Mouse (Mus musculus) testis, postnatal 10 days (tissue): Measurements from ENCODE around the gene Rpl36a.
A peak's percentile ranks its signal among the peaks of the same experiment; 100 is the strongest.
"Not testable (repeated sequence)": the region's sequence is repeated elsewhere in the genome, so short reads cannot be mapped to it uniquely, and the experiment has no call there.

Experiments
- DNase-seq: peaks from one replicate; pipeline ENCODE4 v3.0.0; 2021; ENCODE audit warnings: low spot score

Rpl36a gene

GRCm38 (mm10) chrX:134585103-134586002 lies at the start of gene Rpl36a:
Rpl36a (plus strand) TSS chrX:134585654.
- DNase-seq: peak; percentile 88

- not testable (repeated sequence) for DNase-seq
Measured at GRCm38 (mm10) chrX:134539795-134540194, 45.7 kb upstream of the Rpl36a start.

DNA sequence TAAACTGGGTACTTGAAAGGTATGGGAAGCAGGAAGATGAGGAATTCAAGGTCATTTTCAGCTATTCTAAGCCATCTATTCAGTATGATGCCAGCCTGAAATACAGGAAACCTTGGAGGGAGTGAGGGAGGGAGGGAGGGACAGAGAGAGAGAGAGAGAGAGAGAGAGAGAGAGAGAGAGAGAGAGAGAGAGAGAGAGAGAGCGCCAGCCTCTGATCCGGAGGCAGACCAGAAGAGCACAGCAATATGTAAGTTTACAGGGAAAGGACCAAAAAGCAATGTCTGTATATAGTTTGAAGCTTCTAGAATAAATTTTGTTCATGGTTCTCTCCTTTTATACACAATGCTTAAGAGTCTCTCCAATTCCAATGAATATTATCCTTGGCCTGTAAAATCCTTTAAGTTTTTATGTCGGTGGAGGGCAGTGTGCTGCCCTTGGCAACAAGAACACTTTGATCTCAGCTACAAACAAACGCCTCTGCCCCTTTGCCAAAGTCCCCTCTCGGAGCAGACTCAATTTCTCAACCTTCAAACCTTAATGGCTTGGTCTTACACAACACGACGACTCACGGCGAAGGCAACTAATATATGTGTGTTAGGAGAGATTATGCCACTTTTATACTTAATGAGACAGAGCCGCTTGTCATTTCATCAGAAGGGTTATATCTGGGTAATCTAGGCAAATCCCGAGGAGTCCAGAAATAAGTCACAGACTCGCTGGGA lies 44.9 kb upstream of the Rpl36a start:
- DNase-seq: no peak

- peak; percentile 69 for DNase-seq
Measured at GRCm38 (mm10) chrX:134541145-134541954, 44.1 kb upstream of the Rpl36a start, which contains the start of gene Timm8a1. Timm8a1 (minus strand) TSS chrX:134541865.

DNA sequence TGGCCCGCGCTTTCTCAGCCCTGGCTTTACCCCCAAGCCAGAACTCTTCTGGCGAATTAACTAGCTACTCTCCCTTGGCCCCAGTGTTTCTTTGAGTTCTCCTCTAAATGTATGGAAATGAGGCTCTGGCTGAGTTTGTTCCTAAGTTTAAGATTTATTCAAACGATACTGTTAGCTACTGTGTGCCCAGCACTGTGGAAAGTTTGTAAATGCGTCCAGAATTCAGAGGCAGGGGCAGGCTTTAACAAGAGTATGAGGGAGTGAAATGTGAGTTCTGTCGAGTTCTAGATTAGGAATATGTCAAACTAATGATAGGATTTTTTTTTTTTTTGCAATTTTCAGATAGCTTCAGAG lies 43.5 kb upstream of the Rpl36a start:
- DNase-seq: no peak

- no peak for DNase-seq
Measured at GRCm38 (mm10) chrX:134547330-134547729, 38.1 kb upstream of the Rpl36a start.

- no peak for DNase-seq
Measured at GRCm38 (mm10) chrX:134550903-134551302, 34.6 kb upstream of the Rpl36a start.

- no peak for DNase-seq
Measured at GRCm38 (mm10) chrX:134553326-134553725, 32.1 kb upstream of the Rpl36a start.

GRCm38 (mm10) chrX:134554425-134554824 lies 31.0 kb upstream of the Rpl36a start:
- DNase-seq: no peak

- DNase-seq: no peak
Measured at GRCm38 (mm10) chrX:134564326-134564725, 21.1 kb upstream of the Rpl36a start.

DNA sequence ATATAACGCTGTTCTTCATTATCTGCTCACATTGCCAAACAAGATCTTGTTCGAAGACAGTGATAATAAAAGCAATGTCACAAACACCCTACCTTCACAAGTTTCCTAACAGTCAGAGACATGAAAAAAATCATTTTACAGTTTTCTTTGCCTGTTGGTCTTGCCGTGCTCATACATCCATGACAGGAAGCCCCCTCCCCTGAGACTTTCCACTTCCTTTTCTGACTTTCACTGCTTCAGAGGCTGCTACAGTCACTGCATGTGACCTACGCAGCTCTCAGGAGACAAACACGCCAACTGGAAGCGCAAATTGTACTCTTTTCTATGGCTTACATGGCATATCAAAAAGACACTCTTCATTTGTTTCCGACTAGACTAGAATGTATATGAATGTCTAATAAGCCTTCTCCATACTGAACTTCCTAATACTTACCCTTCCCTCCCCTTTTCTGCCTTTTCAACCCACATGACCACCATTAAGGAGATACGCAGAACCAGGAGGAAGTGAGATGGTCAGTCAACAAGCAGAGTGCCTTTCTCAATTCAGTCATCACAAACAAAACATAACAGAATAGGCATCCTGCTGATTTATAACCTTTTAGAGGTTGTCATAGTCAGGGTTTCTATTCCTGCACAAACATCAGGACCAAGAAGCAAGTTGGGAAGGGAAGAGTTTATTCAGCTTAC lies 18.8 kb upstream of the Rpl36a start:
- no peak for DNase-seq

DNA sequence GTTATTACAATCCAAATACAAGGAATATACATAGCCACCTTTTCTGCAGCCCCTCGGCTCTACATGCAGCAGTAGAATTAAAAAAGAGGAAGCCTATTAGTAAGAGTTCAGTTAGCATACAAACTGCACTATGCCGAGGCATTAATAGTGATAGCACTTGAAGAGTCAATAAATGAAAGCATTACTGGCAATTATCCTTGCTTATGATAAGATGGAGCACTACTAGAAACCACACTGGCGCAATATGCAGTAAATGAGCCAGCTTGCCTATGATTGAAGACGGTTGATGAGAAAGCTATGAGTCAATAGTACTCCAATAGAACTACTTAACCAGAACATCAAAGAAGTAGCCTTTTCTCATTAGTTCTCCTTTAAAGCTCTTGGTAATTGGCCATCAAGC lies 7.6 kb upstream of the Rpl36a start:
- DNase-seq: no peak

GRCm38 (mm10) chrX:134580528-134581305 lies 4.7 kb upstream of the Rpl36a start:
- no peak for DNase-seq

- DNase-seq: no peak
Measured at GRCm38 (mm10) chrX:134582270-134582669, 3.2 kb upstream of the Rpl36a start.

DNA sequence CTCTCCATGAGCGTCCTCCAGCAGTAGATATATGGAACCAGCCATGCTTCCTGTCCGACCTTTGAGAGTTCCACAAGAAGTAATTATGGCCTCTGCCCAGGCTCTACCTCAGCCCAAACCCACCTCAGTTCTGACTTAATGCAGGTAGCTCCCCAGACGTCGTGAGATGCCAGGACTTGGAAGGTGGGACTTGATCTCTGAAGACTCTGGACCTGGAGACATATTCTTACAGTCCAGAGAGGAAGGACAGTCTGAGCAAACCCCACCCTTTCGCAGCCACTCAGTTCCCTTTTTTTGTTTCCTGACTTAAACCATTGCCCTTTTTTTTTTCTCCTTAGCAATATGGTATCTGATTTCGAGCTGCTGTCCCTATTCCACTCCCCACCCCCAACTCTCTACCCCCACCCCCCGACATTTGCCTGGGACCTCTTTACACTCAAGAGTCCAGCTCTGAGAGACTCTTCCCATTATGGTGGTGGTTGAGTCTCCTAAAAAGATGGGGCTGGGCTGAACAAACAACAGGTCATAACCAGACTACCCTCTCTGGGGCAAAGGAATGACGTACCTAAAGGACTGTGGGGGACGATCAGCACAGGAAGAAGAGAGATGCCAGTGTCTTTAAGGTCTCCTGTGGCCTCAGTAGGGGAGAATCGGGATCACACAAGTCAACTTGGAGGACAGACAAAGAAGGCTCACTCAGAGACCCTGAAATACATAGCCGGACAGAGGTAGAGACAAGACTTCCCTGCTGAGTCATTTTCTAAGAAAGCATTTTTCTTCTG lies 2.4 kb upstream of the Rpl36a start, which contains the start of gene Btk:
Gene Btk (minus strand): TSS at position 683 of the 782 bp plus-strand sequence.
- no peak for DNase-seq

DNA sequence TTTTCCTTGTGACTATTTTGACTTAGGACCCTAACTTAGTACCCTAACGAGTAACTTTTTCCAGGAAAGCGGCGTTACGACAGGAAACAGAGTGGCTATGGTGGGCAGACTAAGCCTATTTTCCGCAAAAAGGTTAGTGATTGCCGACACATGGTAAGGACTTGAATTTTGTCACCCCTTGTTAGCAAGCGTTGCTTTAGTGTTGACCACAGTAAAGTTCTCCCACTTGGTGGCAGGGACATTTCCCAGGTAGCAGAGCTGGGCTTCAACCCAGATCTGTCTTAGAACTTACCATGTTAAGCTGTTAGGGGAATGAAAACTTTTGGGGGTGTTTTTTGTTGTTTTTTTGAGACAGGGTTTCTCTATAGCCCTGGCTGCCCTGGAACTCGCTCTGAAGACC lies 993 bp downstream of the Rpl36a start:
- DNase-seq: no peak

GRCm38 (mm10) chrX:134588261-134588660 lies 2.8 kb downstream of the Rpl36a start:
- DNase-seq: no peak

DNA sequence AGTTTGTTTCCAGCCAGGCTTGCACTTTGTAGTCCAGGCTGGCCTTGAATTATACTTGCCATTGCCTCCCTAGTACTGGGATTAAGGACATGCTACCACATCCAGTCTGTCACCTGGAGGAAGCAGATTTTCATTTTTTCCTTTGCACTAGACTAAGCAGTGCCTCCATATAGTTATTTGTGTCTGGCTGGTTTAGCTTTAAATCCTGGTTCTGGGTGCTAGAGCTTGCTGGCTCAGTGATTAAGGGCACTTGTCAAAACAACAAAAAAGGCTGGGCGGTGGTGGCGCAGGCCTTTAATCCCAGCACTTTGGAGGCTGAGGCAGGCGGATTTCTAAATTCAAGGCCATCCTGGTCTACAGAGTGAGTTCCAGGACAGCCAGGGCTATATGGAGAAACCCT lies 3.5 kb downstream of the Rpl36a start:
- DNase-seq: no peak

- DNase-seq: no peak
Measured at GRCm38 (mm10) chrX:134589836-134590235, 4.4 kb downstream of the Rpl36a start.
